In the genomic region with DNA sequence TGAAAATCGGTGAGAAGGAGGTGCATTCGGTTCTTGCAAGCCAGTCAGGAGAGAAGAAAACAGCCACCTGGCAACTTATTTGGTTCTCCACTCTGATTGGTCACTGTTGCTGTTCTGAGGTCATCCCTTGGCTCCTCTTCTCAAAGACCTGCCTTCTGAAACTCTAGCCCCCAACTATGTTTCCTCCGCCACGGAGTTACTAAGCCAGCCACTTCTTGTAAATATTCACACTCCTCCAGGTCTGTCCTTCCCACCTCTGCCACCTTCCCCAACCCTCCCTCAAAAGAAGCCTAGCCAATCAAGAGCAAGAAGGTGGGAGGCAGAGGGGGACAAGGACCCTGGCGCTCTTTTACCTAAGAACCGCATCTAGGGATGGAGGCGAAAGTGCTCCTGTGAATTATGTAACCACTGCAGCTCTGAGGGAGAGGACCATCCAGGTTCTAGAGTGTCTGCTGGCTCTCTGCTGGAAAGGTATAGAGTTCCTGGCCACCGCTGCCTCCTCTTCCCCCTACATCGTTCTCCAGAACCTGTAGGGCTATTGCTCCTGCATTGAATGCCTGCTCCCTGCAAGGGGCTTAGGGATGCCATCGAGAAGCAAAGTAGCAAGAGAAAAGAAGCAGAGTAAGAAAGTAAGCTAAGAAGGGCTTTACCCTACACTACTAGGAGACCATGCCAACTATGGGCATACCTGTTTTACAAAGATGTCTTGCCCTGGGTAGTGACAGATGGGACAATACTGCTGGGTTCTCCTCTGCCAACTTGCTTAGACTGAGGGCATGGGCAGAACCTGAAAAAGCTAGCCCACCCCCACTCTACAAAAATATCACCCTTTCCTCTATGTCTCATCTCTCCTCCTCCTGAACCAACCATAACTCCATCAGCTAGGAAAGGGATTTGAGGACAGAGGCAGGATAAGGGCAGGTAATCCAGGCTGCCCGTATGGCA, we compare ENCODE assay signal across 9 mouse cellular contexts.
DNase-seq lines count a peak whose midpoint lies in the region; ATAC-seq and TF ChIP-seq lines count a peak whose summit lies in the region.
"Had no signal": no experiment of that assay in that cellular context is flagged by ENCODE, and none has a peak within 500 bp of the region (broad histone marks: within the 10 kb centered on the region; RNA-seq: fewer than 3 reads in every experiment).

No protein-coding gene starts in this region.

- no peak for ATAC-seq in lung, embryonic 16.5 days (ENCODE audit: low read depth)
- ATAC-seq in embryonic facial prominence, embryonic 12.5 days (ENCODE audit: insufficient number of reproducible peaks, insufficient read depth, low FRiP score, low TSS enrichment): no peak
- ATAC-seq in hindbrain, postnatal 0 days: no peak

- no peak for TF ChIP-seq CTCF in hindbrain, postnatal 0 days (IDR thresholded peaks at IDR 0.05; ENCODE audit: low read depth)

- no peaks in the 10 kb centered on the region for H3K36me3 ChIP-seq in lung, embryonic 16.5 days (ENCODE audit: control insufficient read depth, insufficient read depth, low read length)
- no peaks in the 10 kb centered on the region for H3K36me3 ChIP-seq in embryonic facial prominence, embryonic 12.5 days
- H3K36me3 ChIP-seq in hindbrain, postnatal 0 days (ENCODE audit: insufficient read depth, low read length): no peaks in the 10 kb centered on the region

- H3K9me3 ChIP-seq in lung, embryonic 16.5 days (ENCODE audit: control insufficient read depth, low read length): no peaks in the 10 kb centered on the region
- H3K9me3 ChIP-seq in embryonic facial prominence, embryonic 12.5 days: no peaks in the 10 kb centered on the region
- H3K9me3 ChIP-seq in hindbrain, postnatal 0 days (ENCODE audit: low read length): no peaks in the 10 kb centered on the region

- H3K27me3 ChIP-seq in lung, embryonic 16.5 days (ENCODE audit: control insufficient read depth, insufficient read depth, low read depth, low read length): peaks cover 3% of the 10 kb centered on the region
- H3K27me3 ChIP-seq in embryonic facial prominence, embryonic 12.5 days: peaks cover 8% of the 10 kb centered on the region
- no peaks in the 10 kb centered on the region for H3K27me3 ChIP-seq in hindbrain, postnatal 0 days (ENCODE audit: insufficient read depth, low read length)

- H3K4me2 ChIP-seq in lung, embryonic 16.5 days (ENCODE audit: low read depth, low read length): peak overlapping the region; percentile 96
- peak overlapping the region; percentile 92 for H3K4me2 ChIP-seq in embryonic facial prominence, embryonic 12.5 days (replicated peaks)
- H3K4me2 ChIP-seq in hindbrain, postnatal 0 days (ENCODE audit: low read depth, low read length): peak overlapping the region; percentile 90

- 32% methylated on average over 11 of the region's 11 CpGs for WGBS in lung, embryonic 16.5 days
- WGBS in embryonic facial prominence, embryonic 12.5 days: 19% methylated on average over 11 of the region's 11 CpGs
- WGBS in hindbrain, postnatal 0 days: 23% methylated on average over 11 of the region's 11 CpGs

- H3K4me3 ChIP-seq in lung, embryonic 16.5 days (ENCODE audit: low read length): peak overlapping the region; percentile 70
- peak overlapping the region; percentile 70 for H3K4me3 ChIP-seq in embryonic facial prominence, embryonic 12.5 days
- peak overlapping the region; percentile 77 for H3K4me3 ChIP-seq in hindbrain, postnatal 0 days (ENCODE audit: low read length)
- H3K4me3 ChIP-seq: erythroblast, embryonic 14.5 days had no signal

- no peak for DNase-seq in lung, postnatal 4 days
- DNase-seq in hindbrain, postnatal 0 days (ENCODE audit: low spot score): peak; percentile 40
- DNase-seq in right cerebral cortex, postnatal 25 days: peak; percentile 50
- DNase-seq in spleen, postnatal 36 days (ENCODE audit: low spot score in 2 of 2): no peak
- no peak for DNase-seq in adrenal gland, postnatal 14 days
- DNase-seq in liver: no peak

- peak overlapping the region; percentile 78; the same call in 1 of the 2 replicates for H3K9ac ChIP-seq in lung, embryonic 16.5 days (ENCODE audit: low read length)
- H3K9ac ChIP-seq in embryonic facial prominence, embryonic 12.5 days: peak overlapping the region; percentile 78; the same call in 1 of the 2 replicates
- H3K9ac ChIP-seq in hindbrain, postnatal 0 days (replicated peaks; ENCODE audit: low read length): peak overlapping the region; percentile 87; the same call in 1 of the 2 replicates

- no peak overlapping the region for H3K27ac ChIP-seq in lung, embryonic 16.5 days (ENCODE audit: low read length)
- H3K27ac ChIP-seq in embryonic facial prominence, embryonic 12.5 days: no peak overlapping the region
- H3K27ac ChIP-seq in hindbrain, postnatal 0 days: no peak overlapping the region; the same call in 1 of the 2 replicates

- peaks cover 16% of the 10 kb centered on the region for H3K4me1 ChIP-seq in lung, embryonic 16.5 days (replicated peaks; ENCODE audit: control insufficient read depth, insufficient read depth, low read length)
- peaks cover 18% of the 10 kb centered on the region for H3K4me1 ChIP-seq in embryonic facial prominence, embryonic 12.5 days
- peaks cover 8% of the 10 kb centered on the region; the same call in 1 of the 2 replicates for H3K4me1 ChIP-seq in hindbrain, postnatal 0 days (ENCODE audit: insufficient read depth, low read length)

Comparison
In these comparisons a context has a peak if more than half of its experiments do, and no peak if none do; other contexts are left out.
1. DNase-seq: peak in hindbrain, postnatal 0 days (single experiment) and right cerebral cortex, postnatal 25 days (single experiment); none in lung, postnatal 4 days (0 of 2), spleen, postnatal 36 days (0 of 2), adrenal gland, postnatal 14 days (single experiment) and liver (single experiment).
2. Peak in every context shown above with its lines, with median percentiles within 50 percentile points of each other: H3K4me2 ChIP-seq, H3K4me3 ChIP-seq and H3K9ac ChIP-seq.